Mouse (Mus musculus): ENCODE measurements around the gene Uqcrc2. TPM values are rescaled to one million over a fixed set of nuclear protein-coding genes. Genes with fewer than 3 reads are reported as not detected.

Gene Uqcrc2
- 173 and 181 TPM in 2 replicates for polyA plus RNA-seq (2015; fragmentation: Nextera tagmentation; extraction: Ambion mirVana)

DNA sequence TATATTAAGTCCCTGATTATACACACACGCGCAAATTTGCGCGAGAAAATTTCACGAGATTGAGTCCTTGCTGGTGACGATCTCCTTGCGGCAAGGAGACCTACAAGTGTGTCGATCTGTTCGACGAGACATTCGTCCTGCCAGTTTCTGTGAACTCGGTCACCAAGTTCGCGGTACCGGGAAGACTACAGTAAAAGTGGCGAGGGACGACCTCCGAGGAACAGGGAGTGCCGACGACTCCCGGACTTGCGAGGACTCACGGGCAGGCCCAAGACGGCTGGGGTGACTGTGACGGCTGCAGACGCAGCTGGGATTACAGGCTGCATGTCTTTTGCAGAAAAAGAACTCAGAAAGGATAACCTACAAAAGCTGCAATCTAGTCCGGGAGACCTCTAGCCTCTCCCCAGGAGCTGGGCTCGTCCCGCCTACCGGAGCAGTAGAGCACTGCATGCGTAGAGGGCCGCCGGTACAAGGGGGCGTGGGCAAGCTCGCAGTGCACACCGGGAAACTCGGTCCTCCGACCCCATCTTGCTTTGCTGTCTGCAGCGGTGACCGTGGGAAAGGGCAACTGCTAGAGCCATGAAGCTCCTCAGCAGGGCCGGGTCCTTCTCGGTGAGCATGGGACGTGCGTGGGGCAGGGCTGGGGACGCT lies at the start of gene Uqcrc2:
Gene Uqcrc2, plus strand, starts transcription at position 466 of the 651 bp plus-strand sequence.
- H3K27ac ChIP-seq (ENCODE audit: low read length) = peak within 1 kb of the TSS; percentile 95
- WGBS = under 1% methylated on average over 45 of the region's 45 CpGs
- H3K9ac ChIP-seq (ENCODE audit: low read length) = peak within 1 kb of the TSS; percentile 99
- ATAC-seq (ENCODE audit: low read depth) = peak; percentile 100
- H3K9me3 ChIP-seq (ENCODE audit: control insufficient read depth, low read length) = no peaks in the 10 kb centered on the region
- peak within 1 kb of the TSS; percentile 97 for H3K4me3 ChIP-seq (ENCODE audit: low read length)
- peak within 1 kb of the TSS; percentile 77 for H3K4me2 ChIP-seq (ENCODE audit: low read depth, low read length)
- no peaks in the 10 kb centered on the region for H3K27me3 ChIP-seq (ENCODE audit: control insufficient read depth, insufficient read depth, low read depth, low read length)
- H3K36me3 ChIP-seq (ENCODE audit: control insufficient read depth, insufficient read depth, low read length) = peaks cover 3% of the 10 kb centered on the region; the same call in 1 of the 2 replicates
- peaks cover 9% of the 10 kb centered on the region for H3K4me1 ChIP-seq (replicated peaks; ENCODE audit: control insufficient read depth, insufficient read depth, low read length)

DNA sequence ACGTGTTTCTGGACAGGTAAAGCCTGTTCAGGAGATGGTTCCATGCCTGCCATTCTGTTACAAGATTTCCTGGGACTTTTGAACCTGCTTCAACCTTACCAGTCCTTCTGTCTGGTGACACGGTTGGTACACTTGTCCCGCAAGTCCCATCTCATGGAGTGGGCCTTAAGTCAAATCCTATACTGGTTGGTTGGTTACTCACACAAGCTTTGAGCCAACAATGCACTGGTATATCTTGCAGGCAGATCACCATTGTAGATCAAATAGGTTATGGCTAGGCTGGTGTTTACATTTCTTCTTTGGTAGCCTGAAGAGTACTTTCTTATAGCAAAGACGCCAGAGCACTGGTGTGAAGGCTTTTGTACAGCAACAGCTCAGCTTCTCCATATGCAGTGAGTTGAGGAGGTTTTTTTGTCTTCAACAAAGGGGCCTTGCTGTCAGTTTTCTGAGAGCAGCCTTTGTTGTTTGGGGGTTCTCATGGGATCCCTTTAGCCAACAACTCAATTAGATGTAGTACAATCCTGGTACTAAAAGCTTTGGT lies 37.7 kb upstream of the Uqcrc2 start:
- no peaks in the 10 kb centered on the region for H3K36me3 ChIP-seq (ENCODE audit: control insufficient read depth, insufficient read depth, low read length)
- H3K9ac ChIP-seq (ENCODE audit: low read length) = no peak overlapping the region; the same call in 1 of the 2 replicates
- H3K27me3 ChIP-seq (ENCODE audit: control insufficient read depth, insufficient read depth, low read depth, low read length) = no peaks in the 10 kb centered on the region
- H3K4me1 ChIP-seq (replicated peaks; ENCODE audit: control insufficient read depth, insufficient read depth, low read length) = no peaks in the 10 kb centered on the region
- ATAC-seq (ENCODE audit: low read depth) = no peak
- H3K4me2 ChIP-seq (ENCODE audit: low read depth, low read length) = peak overlapping the region; percentile 70
- no peaks in the 10 kb centered on the region for H3K9me3 ChIP-seq (ENCODE audit: control insufficient read depth, low read length)
- H3K27ac ChIP-seq (ENCODE audit: low read length) = no peak overlapping the region
- WGBS = 77% methylated on average over 4 of the region's 4 CpGs
- peak overlapping the region; percentile 42 for H3K4me3 ChIP-seq (ENCODE audit: low read length)

DNA sequence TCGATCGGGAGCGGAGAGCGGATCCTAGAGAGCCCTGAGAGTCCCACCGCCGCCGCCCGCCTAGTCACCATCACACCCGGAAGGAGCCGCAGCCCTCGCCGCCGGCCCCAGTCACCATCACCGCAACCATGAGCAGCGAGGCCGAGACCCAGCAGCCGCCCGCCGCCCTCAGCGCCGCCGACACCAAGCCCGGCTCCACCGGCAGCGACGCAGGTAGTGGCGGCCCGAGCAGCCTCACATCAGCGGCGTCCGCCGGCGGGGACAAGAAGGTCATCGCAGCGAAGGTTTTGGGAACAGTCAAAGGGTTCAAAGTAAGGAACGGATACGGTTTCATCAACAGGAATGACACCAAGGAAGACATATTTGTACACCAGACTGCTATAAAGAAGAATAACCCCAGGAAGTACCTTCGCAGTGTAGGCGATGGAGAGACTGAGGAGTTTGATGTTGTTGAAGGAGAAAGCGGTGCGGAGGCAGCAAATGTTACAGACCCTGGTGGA lies 37.2 kb upstream of the Uqcrc2 start:
- peak; percentile 34; the same call in 1 of the 2 replicates for ATAC-seq (ENCODE audit: low read depth)
- H3K36me3 ChIP-seq (ENCODE audit: control insufficient read depth, insufficient read depth, low read length) = no peaks in the 10 kb centered on the region

DNA sequence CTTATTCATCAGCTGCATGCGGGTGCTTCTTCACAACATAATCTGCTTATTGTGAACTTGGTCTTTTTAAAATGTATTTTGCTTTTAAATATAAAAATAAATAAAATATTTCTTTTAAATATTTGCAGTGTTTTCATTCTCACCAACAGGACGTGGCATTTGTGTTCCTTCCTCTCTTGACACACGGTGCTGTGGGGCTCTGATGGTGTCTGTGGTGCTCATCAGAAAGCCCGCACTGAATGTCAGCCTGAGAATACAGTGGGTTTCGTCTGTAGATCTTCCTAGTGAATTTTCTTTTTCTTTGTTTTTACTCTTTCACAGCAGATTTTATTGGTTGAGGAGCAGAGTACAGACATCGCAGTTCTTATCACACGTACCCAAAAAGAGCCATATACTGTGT lies 36.6 kb upstream of the Uqcrc2 start:
- ATAC-seq (ENCODE audit: low read depth) = no peak
- H3K4me2 ChIP-seq (ENCODE audit: low read depth, low read length) = peak overlapping the region; percentile 70
- WGBS = 75% methylated on average over 7 of the region's 7 CpGs
- no peaks in the 10 kb centered on the region for H3K4me1 ChIP-seq (replicated peaks; ENCODE audit: control insufficient read depth, insufficient read depth, low read length)
- H3K27ac ChIP-seq (ENCODE audit: low read length) = no peak overlapping the region
- no peaks in the 10 kb centered on the region for H3K9me3 ChIP-seq (ENCODE audit: control insufficient read depth, low read length)
- no peaks in the 10 kb centered on the region for H3K27me3 ChIP-seq (ENCODE audit: control insufficient read depth, insufficient read depth, low read depth, low read length)
- H3K9ac ChIP-seq (ENCODE audit: low read length) = no peak overlapping the region; the same call in 1 of the 2 replicates
- H3K36me3 ChIP-seq (ENCODE audit: control insufficient read depth, insufficient read depth, low read length) = no peaks in the 10 kb centered on the region
- H3K4me3 ChIP-seq (ENCODE audit: low read length) = peak overlapping the region; percentile 42; the same call in 1 of the 2 replicates

More for the DNA sequence above, 37.2 kb upstream of the Uqcrc2 start:
- H3K4me1 ChIP-seq (replicated peaks; ENCODE audit: control insufficient read depth, insufficient read depth, low read length) = no peaks in the 10 kb centered on the region
- peak overlapping the region; percentile 70 for H3K4me2 ChIP-seq (ENCODE audit: low read depth, low read length)
- no peak overlapping the region for H3K27ac ChIP-seq (ENCODE audit: low read length)
- H3K27me3 ChIP-seq (ENCODE audit: control insufficient read depth, insufficient read depth, low read depth, low read length) = no peaks in the 10 kb centered on the region
- WGBS = 9% methylated on average over 33 of the region's 41 CpGs
- no peaks in the 10 kb centered on the region for H3K9me3 ChIP-seq (ENCODE audit: control insufficient read depth, low read length)
- peak overlapping the region; percentile 42 for H3K4me3 ChIP-seq (ENCODE audit: low read length)
- peak overlapping the region; percentile 46; the same call in 1 of the 2 replicates for H3K9ac ChIP-seq (ENCODE audit: low read length)

DNA sequence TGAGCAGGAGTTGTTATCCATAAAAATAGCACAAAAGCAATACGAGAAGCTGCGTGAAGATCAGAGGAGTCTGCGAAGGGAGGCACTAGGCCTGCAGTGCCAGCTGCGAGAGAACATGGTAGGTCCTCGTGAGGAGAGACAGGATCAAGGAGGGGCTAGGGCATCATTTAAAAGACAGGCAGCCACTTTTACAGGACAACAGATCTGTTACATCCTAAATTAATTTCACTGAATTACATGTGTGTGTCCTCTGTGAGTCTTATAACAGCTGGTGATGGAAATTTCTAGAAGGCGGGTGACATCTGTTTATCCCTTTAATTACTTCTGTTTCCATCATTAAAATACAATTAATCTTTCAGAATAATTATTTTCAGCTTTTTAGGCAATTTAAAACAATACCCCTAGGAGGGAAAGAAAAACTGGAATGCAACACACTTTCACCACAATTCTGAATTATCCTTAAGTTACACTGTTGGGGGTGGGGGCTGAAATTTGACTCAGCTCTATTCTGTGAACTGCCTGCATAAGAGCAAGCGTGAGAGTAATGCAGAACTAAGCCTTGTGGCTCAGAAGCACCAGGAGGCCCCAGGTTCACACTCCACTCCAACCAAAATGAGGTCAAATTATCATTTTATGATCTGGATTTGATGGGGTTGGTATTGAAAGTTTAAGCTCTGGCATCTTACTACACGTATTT lies 14.8 kb upstream of the Uqcrc2 start:
- Histone ChIP-seq H3K4me1 (replicated peaks; ENCODE audit: control insufficient read depth, insufficient read depth, low read length) (no peaks in the 10 kb centered on the region), H3K27me3 (ENCODE audit: control insufficient read depth, insufficient read depth, low read depth, low read length) (no peaks in the 10 kb centered on the region), H3K4me3 (ENCODE audit: low read length) (no peak overlapping the region), H3K36me3 (ENCODE audit: control insufficient read depth, insufficient read depth, low read length) (no peaks in the 10 kb centered on the region), H3K27ac (ENCODE audit: low read length) (no peak overlapping the region), H3K9me3 (ENCODE audit: control insufficient read depth, low read length) (no peaks in the 10 kb centered on the region), H3K9ac (ENCODE audit: low read length) (no peak overlapping the region), H3K4me2 (ENCODE audit: low read depth, low read length) (no peak overlapping the region)
- no peak for ATAC-seq (ENCODE audit: low read depth)
- 72% methylated on average over 8 of the region's 8 CpGs for WGBS

DNA sequence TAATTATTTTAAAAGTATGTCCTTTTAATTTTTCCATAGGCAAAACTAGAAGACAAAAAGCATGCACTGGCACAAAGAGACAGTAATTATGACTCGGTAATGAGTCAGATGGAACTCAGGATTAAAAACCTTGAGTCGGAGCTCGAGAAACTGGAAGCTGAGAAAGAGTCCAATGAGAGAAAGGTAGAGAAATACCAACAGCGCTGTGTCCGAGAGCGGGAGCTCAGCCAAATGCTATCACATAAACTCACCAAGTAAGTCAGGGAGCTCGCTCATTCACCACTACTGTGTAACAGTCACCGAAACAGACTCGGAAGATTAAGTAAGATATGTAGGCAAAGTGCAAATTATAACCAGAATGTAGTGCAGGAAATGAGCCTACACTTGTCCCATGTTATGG lies 14.1 kb upstream of the Uqcrc2 start:
- Histone ChIP-seq H3K9ac (ENCODE audit: low read length) (no peak overlapping the region), H3K36me3 (ENCODE audit: control insufficient read depth, insufficient read depth, low read length) (no peaks in the 10 kb centered on the region), H3K27ac (ENCODE audit: low read length) (no peak overlapping the region), H3K27me3 (ENCODE audit: control insufficient read depth, insufficient read depth, low read depth, low read length) (no peaks in the 10 kb centered on the region), H3K4me2 (ENCODE audit: low read depth, low read length) (no peak overlapping the region), H3K9me3 (ENCODE audit: control insufficient read depth, low read length) (no peaks in the 10 kb centered on the region), H3K4me1 (replicated peaks; ENCODE audit: control insufficient read depth, insufficient read depth, low read length) (no peaks in the 10 kb centered on the region), H3K4me3 (ENCODE audit: low read length) (no peak overlapping the region)
- ATAC-seq (ENCODE audit: low read depth) = no peak
- WGBS = 81% methylated on average over 9 of the region's 9 CpGs

DNA sequence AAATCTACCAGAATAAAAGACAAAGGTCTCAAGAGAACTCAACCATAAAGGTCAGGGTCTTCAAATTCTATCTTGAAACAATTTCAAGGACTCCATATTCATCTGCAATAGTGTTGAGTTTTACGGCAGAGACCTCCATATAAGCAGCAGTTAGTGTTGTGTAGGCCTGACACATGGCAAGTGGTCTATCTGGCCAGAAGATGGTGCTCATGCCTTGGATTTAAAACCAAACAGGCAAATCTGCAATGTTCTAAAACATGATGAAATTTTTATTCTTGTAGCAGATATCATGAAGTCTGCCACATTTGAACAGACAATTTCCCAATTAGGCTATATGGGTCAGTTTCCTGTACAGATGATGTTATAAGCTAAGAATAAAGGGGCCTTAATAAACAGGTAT lies 2.5 kb upstream of the Uqcrc2 start:
- no peak for ATAC-seq (ENCODE audit: low read depth)
- H3K36me3 ChIP-seq (ENCODE audit: control insufficient read depth, insufficient read depth, low read length) = no peaks in the 10 kb centered on the region
- H3K4me2 ChIP-seq (ENCODE audit: low read depth, low read length) = no peak overlapping the region
- peaks cover 9% of the 10 kb centered on the region for H3K4me1 ChIP-seq (replicated peaks; ENCODE audit: control insufficient read depth, insufficient read depth, low read length)
- 58% methylated on average over 1 of the region's 1 CpGs for WGBS
- H3K9me3 ChIP-seq (ENCODE audit: control insufficient read depth, low read length) = no peaks in the 10 kb centered on the region
- no peaks in the 10 kb centered on the region for H3K27me3 ChIP-seq (ENCODE audit: control insufficient read depth, insufficient read depth, low read depth, low read length)
- H3K9ac ChIP-seq (ENCODE audit: low read length) = no peak overlapping the region
- no peak overlapping the region for H3K4me3 ChIP-seq (ENCODE audit: low read length)
- no peak overlapping the region for H3K27ac ChIP-seq (ENCODE audit: low read length)

DNA sequence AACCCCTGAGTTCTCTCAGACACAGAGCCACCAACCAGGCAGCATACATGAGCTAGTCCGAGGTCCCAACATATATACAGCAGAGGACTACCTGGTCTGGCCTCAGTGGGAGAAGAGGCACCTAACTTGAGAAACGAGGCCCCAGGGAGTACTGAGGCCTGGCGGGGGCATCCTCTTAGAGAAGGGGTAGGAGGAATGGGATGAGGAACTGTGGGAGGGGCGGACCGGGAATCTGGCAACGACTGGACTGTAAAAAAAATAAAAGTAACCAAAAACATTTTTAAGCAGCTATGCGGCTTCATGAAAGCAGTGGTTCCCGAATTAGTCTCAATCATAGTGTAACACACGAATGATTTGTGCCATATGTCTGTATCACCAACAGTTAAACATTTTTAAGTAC lies 675 bp upstream of the Uqcrc2 start:
- peak overlapping the region; percentile 97 for H3K4me3 ChIP-seq (ENCODE audit: low read length)

DNA sequence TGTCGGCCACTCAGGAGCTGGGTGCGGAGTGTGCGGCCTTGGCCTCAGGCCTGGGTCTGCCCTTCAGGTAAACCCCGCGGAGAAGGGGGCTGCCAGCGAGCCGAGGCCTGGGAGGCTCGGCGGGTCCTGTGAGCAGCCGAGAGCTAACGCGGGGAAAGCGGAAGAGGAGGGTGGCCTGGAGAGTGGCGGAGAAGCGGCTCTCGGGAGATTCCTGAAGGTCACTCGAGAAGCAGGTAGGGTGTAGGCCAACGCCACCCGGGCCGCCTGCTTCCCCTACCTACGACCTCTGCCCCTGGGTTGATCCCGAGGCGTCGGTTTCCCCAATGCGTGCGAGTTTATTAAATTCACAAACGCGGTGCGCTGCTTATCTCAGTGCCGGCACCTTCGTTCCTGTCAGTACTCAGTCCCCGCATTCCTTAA lies 396 bp downstream of the Uqcrc2 start:
- Histone ChIP-seq H3K4me3 (ENCODE audit: low read length) (peak overlapping the region; percentile 97), H3K4me1 (replicated peaks; ENCODE audit: control insufficient read depth, insufficient read depth, low read length) (peaks cover 9% of the 10 kb centered on the region), H3K9me3 (ENCODE audit: control insufficient read depth, low read length) (no peaks in the 10 kb centered on the region), H3K27me3 (ENCODE audit: control insufficient read depth, insufficient read depth, low read depth, low read length) (no peaks in the 10 kb centered on the region), H3K27ac (ENCODE audit: low read length) (peak overlapping the region; percentile 95), H3K4me2 (ENCODE audit: low read depth, low read length) (peak overlapping the region; percentile 77), H3K9ac (ENCODE audit: low read length) (peak overlapping the region; percentile 99), H3K36me3 (ENCODE audit: control insufficient read depth, insufficient read depth, low read length) (peaks cover 7% of the 10 kb centered on the region)
- 0% methylated on average over 30 of the region's 32 CpGs for WGBS
- peak; percentile 76 for ATAC-seq (ENCODE audit: low read depth)

More for the DNA sequence above, 675 bp upstream of the Uqcrc2 start:
- Histone ChIP-seq H3K27me3 (ENCODE audit: control insufficient read depth, insufficient read depth, low read depth, low read length) (no peaks in the 10 kb centered on the region), H3K4me1 (replicated peaks; ENCODE audit: control insufficient read depth, insufficient read depth, low read length) (peaks cover 9% of the 10 kb centered on the region), H3K36me3 (ENCODE audit: control insufficient read depth, insufficient read depth, low read length) (peaks cover under 1% of the 10 kb centered on the region; the same call in 1 of the 2 replicates), H3K9ac (ENCODE audit: low read length) (peak overlapping the region; percentile 99), H3K4me2 (ENCODE audit: low read depth, low read length) (peak overlapping the region; percentile 61), H3K9me3 (ENCODE audit: control insufficient read depth, low read length) (no peaks in the 10 kb centered on the region), H3K27ac (ENCODE audit: low read length) (peak overlapping the region; percentile 95)
- 6% methylated on average over 9 of the region's 9 CpGs for WGBS
- peak; percentile 18; the same call in 1 of the 2 replicates for ATAC-seq (ENCODE audit: low read depth)
